Mouse (Mus musculus): ENCODE measurements around the gene Rnaseh2c.

- TF ChIP-seq CTCF (IDR thresholded peaks at IDR 0.05; ENCODE audit: control insufficient read depth, insufficient read depth, insufficient read length): no peak
- TF ChIP-seq MAX (IDR thresholded peaks at IDR 0.05): no peak
- no peak for TF ChIP-seq USF1 (IDR thresholded peaks at IDR 0.05; ENCODE audit: low read depth)
- no peak for TF ChIP-seq MYOD1 (IDR thresholded peaks at IDR 0.05; ENCODE audit: control insufficient read depth, insufficient read length, low read depth)
- no peak for TF ChIP-seq CEBPB (IDR thresholded peaks at IDR 0.05; ENCODE audit: low read depth)
These were observed 42.4 kb upstream of the Rnaseh2c start for GRCm38 (mm10) chr19:5559229-5559628.

All from C2C12 (cell line).